Mouse (Mus musculus) liver, embryonic 11.5 days (tissue): ENCODE results near the gene Fam136a. TPM values are rescaled to one million over a fixed set of nuclear protein-coding genes. Genes with fewer than 3 reads are reported as not detected.

Source experiments
- ATAC-seq: fragments of 200-750 bp; cut with Nextera tagmentation; replicated peaks from 2 replicates; pipeline ENCODE4 v1.8.0; 2017; ENCODE audit warnings: moderate number of reproducible peaks, mild to moderate bottlenecking, moderate TSS enrichment, moderate library complexity; ENCODE audit not compliant: low FRiP score
- DNase-seq: peaks from one replicate; pipeline ENCODE4 v3.0.0-alpha.2; 2017; ENCODE audit warnings: low spot score
- H3K27ac ChIP-seq: fragments of 300-500 bp; sonication (generic); 2 replicates; pipeline ENCODE4 v1.5.1; 2014; ENCODE audit warnings: mild to moderate bottlenecking, low read depth, low read length, control low read depth
- H3K27me3 ChIP-seq: fragments of 300-500 bp; sonication (generic); replicated peaks from 2 replicates; pipeline ENCODE4 v1.6.1; 2014; ENCODE audit warnings: low read length, mixed read lengths; ENCODE audit not compliant: control insufficient read depth, insufficient read depth
- H3K36me3 ChIP-seq: fragments of 300-500 bp; sonication (generic); 2 replicates; pipeline ENCODE4 v1.6.1; 2014; ENCODE audit warnings: mild to moderate bottlenecking, low read length, moderate library complexity, mixed read lengths; ENCODE audit not compliant: control insufficient read depth, insufficient read depth
- H3K4me1 ChIP-seq: fragments of 300-500 bp; sonication (generic); replicated peaks from 2 replicates; pipeline ENCODE4 v1.6.1; 2014; ENCODE audit warnings: low read length, mixed read lengths; ENCODE audit not compliant: control insufficient read depth, insufficient read depth
- H3K4me2 ChIP-seq: fragments of 300-500 bp; sonication (generic); 2 replicates; pipeline ENCODE4 v1.6.1; 2014; ENCODE audit warnings: mild to moderate bottlenecking, control low read depth, moderate library complexity
- H3K4me3 ChIP-seq: fragments of 300-500 bp; sonication (generic); 2 replicates; pipeline ENCODE4 v1.5.1; 2014; ENCODE audit warnings: low read depth, low read length, control low read depth
- H3K9ac ChIP-seq: fragments of 300-500 bp; sonication (generic); 2 replicates; pipeline ENCODE4 v1.6.1; 2014; ENCODE audit warnings: low read depth, low read length, control low read depth
- H3K9me3 ChIP-seq: fragments of 300-500 bp; sonication (generic); 2 replicates; pipeline ENCODE4 v1.6.1; 2016; ENCODE audit warnings: low read length, inconsistent platforms, mixed read lengths; ENCODE audit not compliant: control insufficient read depth
- WGBS: fragments of 180-500 bp; shearing (Covaris S2); extraction: QIAGEN DNeasy Blood & Tissue Kit; methylation state at CpG from one replicate; pipeline ENCODE4 v1.1.7; 2014; 5-methylcytosine and 5-hydroxymethylcytosine counted together
- polyA plus RNA-seq: library from polyadenylated mRNA; unstranded; fragments of >200 nt; fragmentation: Nextera tagmentation; extraction: Ambion mirVana; gene quantifications from 2 replicates; pipeline ENCODE4 v1.2.1, GENCODE M21; 2014

Fam136a gene
- 188 and 198 TPM in 2 replicates for polyA plus RNA-seq

- Histone ChIP-seq H3K27me3 (no peaks in the 10 kb centered on the region), H3K27ac (peak within 1 kb of the TSS; percentile 79), H3K4me3 (peak within 1 kb of the TSS; percentile 80), H3K4me1 (peaks cover 16% of the 10 kb centered on the region), H3K9me3 (no peaks in the 10 kb centered on the region), H3K4me2 (peak within 1 kb of the TSS; percentile 99), H3K36me3 (peaks cover 3% of the 10 kb centered on the region; the same call in 1 of the 2 replicates), H3K9ac (peak within 1 kb of the TSS; percentile 92)
- ATAC-seq = peak; percentile 96
- under 1% methylated on average over 75 of the region's 76 CpGs for WGBS
- peak; percentile 98 for DNase-seq
These were observed at the start of gene Fam136a for GRCm38 (mm10) chr6:86365371-86366124. Gene Fam136a (plus strand): TSS chr6:86365646.

- Histone ChIP-seq H3K9ac (no peak overlapping the region), H3K36me3 (no peaks in the 10 kb centered on the region), H3K27ac (no peak overlapping the region), H3K4me3 (no peak overlapping the region), H3K4me1 (no peaks in the 10 kb centered on the region), H3K4me2 (no peak overlapping the region), H3K9me3 (no peaks in the 10 kb centered on the region), H3K27me3 (no peaks in the 10 kb centered on the region)
- ATAC-seq (no peak), DNase-seq (no peak)
- WGBS = 50% methylated on average over 1 of the region's 1 CpGs
These were observed 48.4 kb upstream of the Fam136a start for GRCm38 (mm10) chr6:86317066-86317465.

DNA sequence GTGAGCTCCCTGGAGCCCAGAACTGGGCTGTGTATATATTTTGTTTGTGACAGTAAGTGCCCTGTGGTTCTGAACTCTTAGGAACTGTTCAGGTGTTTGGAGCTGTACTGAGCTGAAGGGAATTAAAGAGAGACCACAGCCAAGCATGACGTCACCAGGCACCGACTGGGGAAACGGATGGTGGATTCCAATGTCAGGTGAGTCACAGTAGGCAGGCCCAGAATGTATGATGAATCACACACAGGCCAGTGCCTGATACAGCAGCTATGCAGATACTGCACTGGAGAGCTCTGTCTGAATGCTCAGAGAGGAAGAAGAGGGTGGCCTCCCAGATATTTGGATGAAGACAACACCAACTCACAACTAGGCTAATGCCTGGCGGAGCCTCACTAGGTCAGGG is 46.6 kb upstream of the Fam136a start:
- ATAC-seq = no peak
- Histone ChIP-seq H3K27ac (no peak overlapping the region), H3K4me2 (no peak overlapping the region), H3K36me3 (no peaks in the 10 kb centered on the region), H3K27me3 (no peaks in the 10 kb centered on the region), H3K9me3 (no peaks in the 10 kb centered on the region), H3K4me3 (no peak overlapping the region), H3K4me1 (no peaks in the 10 kb centered on the region), H3K9ac (no peak overlapping the region)
- WGBS = 72% methylated on average over 4 of the region's 4 CpGs
- DNase-seq = no peak

DNA sequence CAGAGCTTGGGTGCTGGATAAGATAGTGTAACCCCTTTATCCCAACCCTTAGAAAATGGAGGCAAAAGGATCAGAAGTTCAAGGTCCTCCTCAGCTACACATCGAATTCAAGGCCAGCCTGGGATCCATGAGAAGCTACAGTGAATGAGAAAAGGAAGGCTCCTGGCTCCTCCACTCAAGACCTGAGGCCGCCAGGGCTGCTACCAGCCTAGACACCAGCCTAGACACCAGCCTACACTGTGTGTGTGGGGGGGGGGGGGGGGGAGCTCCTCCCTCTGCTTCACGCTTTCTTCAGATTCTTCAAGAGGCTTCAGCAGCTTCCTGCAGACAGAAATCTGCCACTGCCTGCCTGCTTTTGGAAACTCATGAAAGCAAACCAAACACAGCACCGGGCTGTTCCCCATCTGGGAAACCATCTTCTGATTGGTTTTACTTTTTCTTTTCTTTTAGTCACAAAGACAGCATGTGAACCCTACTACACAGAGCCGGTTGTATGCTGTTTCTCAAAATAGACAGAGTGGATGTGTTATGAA is 43.3 kb upstream of the Fam136a start:
- WGBS = 79% methylated on average over 5 of the region's 5 CpGs
- H3K4me3 ChIP-seq = no peak overlapping the region

DNA sequence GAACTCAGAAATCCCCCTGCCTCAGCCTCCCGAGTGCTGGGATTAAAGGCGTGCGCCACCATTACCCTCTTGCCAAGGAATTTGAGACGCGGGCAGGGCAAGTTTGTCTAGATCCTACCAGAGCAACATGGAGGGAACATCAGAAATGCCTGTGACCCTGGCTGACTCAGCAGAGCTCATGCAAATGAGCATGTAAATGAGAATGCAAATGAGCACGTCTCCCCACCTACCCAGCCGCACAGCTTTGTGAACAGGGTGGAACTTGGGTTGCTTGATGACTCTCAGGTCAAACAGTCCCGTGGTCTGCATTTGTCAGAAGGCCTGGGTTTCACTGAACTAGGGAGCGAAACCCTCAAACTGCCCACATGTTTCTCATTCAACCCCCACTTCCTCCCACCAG is 42.5 kb upstream of the Fam136a start:
- WGBS = 84% methylated on average over 9 of the region's 9 CpGs
- H3K4me3 ChIP-seq = no peak overlapping the region
- no peaks in the 10 kb centered on the region for H3K9me3 ChIP-seq
- H3K9ac ChIP-seq = no peak overlapping the region
- no peaks in the 10 kb centered on the region for H3K4me1 ChIP-seq
- no peaks in the 10 kb centered on the region for H3K27me3 ChIP-seq
- H3K4me2 ChIP-seq = no peak overlapping the region
- no peak for DNase-seq
- no peaks in the 10 kb centered on the region for H3K36me3 ChIP-seq
- no peak for ATAC-seq
- no peak overlapping the region for H3K27ac ChIP-seq

More for the DNA sequence above, 43.3 kb upstream of the Fam136a start:
- no peaks in the 10 kb centered on the region for H3K9me3 ChIP-seq
- H3K36me3 ChIP-seq = no peaks in the 10 kb centered on the region
- H3K4me1 ChIP-seq = no peaks in the 10 kb centered on the region
- H3K27ac ChIP-seq = no peak overlapping the region
- no peak overlapping the region for H3K4me2 ChIP-seq
- DNase-seq = no peak
- ATAC-seq = no peak
- H3K9ac ChIP-seq = no peak overlapping the region
- no peaks in the 10 kb centered on the region for H3K27me3 ChIP-seq

GRCm38 (mm10) chr6:86324400-86324799 is 41.0 kb upstream of the Fam136a start:
- Histone ChIP-seq H3K4me2 (no peak overlapping the region), H3K4me3 (no peak overlapping the region), H3K9me3 (no peaks in the 10 kb centered on the region), H3K36me3 (no peaks in the 10 kb centered on the region), H3K27me3 (no peaks in the 10 kb centered on the region), H3K4me1 (no peaks in the 10 kb centered on the region), H3K27ac (no peak overlapping the region), H3K9ac (no peak overlapping the region)
- DNase-seq (no peak), ATAC-seq (no peak)
- WGBS = 81% methylated on average over 3 of the region's 3 CpGs

GRCm38 (mm10) chr6:86325646-86326045 is 39.8 kb upstream of the Fam136a start:
- no peaks in the 10 kb centered on the region for H3K4me1 ChIP-seq
- ATAC-seq (no peak), DNase-seq (no peak)
- WGBS = 79% methylated on average over 5 of the region's 5 CpGs
- no peak overlapping the region for H3K27ac ChIP-seq
- H3K36me3 ChIP-seq = no peaks in the 10 kb centered on the region
- H3K4me3 ChIP-seq = no peak overlapping the region
- no peak overlapping the region for H3K9ac ChIP-seq
- no peak overlapping the region for H3K4me2 ChIP-seq
- H3K27me3 ChIP-seq = no peaks in the 10 kb centered on the region
- H3K9me3 ChIP-seq = no peaks in the 10 kb centered on the region

DNA sequence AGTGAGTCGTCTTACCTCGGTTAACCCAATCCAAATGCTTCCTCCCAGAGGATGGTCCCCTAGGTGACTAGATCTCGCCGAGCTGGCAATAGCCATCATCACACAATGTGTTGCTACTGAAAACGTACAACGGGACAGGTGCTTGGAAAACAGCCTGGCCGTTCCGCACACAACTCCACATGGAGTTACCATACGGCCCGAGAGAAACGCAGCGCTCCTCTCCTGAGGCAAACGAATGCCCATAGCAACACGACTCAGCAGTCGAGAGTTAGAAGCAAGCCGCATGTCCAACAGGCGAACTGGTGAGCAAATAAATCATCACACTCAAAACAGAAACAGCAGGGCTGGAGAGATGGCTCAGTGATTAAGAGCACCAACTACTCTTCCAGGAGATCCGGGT is 38.6 kb upstream of the Fam136a start:
- H3K9ac ChIP-seq = no peak overlapping the region
- no peaks in the 10 kb centered on the region for H3K27me3 ChIP-seq
- no peak overlapping the region for H3K4me3 ChIP-seq
- DNase-seq (no peak), ATAC-seq (no peak)
- H3K4me2 ChIP-seq = no peak overlapping the region
- no peaks in the 10 kb centered on the region for H3K4me1 ChIP-seq
- H3K36me3 ChIP-seq = no peaks in the 10 kb centered on the region
- no peaks in the 10 kb centered on the region for H3K9me3 ChIP-seq
- 88% methylated on average over 18 of the region's 18 CpGs for WGBS
- no peak overlapping the region for H3K27ac ChIP-seq

DNA sequence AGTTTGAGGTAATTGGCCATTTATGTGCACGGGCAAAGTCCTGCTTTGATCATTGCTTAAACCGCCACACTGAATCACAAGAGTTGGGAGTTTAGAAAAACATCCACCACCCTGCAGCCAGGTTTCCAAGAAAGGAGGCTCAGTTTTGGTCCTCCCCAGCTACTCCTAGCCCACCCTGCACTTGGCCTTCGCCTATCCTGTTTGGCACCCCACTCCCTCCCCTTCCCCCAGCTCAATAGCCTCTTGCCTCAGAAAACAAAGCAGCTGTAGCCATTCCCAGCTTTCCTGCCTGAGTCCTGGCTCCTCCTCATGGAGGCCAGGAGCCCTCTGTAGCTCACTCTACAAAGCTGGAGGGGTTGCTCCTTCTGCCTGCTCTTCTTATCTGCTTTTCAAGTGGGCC is 37.1 kb upstream of the Fam136a start:
- WGBS = 79% methylated on average over 3 of the region's 3 CpGs
- Histone ChIP-seq H3K27me3 (no peaks in the 10 kb centered on the region), H3K4me3 (no peak overlapping the region), H3K9ac (no peak overlapping the region), H3K27ac (no peak overlapping the region), H3K36me3 (no peaks in the 10 kb centered on the region), H3K4me1 (no peaks in the 10 kb centered on the region), H3K4me2 (no peak overlapping the region), H3K9me3 (no peaks in the 10 kb centered on the region)
- DNase-seq = no peak
- no peak for ATAC-seq
